Mouse (Mus musculus) monocyte, adult 59 days (primary cell): Measurements from ENCODE around the gene Sf3b2. TPM values are rescaled to one million over a fixed set of nuclear protein-coding genes. Genes with fewer than 3 reads are reported as not detected.

ENCODE experiments used
- total RNA-seq, 2 experiments: library from RNA; stranded (reverse); gene quantifications; one replicate each; pipeline ENCODE4 v1.2.4; 2023

Gene Sf3b2
- 100 to 1,000 TPM; 156 to 186 TPM for total RNA-seq

DNA sequence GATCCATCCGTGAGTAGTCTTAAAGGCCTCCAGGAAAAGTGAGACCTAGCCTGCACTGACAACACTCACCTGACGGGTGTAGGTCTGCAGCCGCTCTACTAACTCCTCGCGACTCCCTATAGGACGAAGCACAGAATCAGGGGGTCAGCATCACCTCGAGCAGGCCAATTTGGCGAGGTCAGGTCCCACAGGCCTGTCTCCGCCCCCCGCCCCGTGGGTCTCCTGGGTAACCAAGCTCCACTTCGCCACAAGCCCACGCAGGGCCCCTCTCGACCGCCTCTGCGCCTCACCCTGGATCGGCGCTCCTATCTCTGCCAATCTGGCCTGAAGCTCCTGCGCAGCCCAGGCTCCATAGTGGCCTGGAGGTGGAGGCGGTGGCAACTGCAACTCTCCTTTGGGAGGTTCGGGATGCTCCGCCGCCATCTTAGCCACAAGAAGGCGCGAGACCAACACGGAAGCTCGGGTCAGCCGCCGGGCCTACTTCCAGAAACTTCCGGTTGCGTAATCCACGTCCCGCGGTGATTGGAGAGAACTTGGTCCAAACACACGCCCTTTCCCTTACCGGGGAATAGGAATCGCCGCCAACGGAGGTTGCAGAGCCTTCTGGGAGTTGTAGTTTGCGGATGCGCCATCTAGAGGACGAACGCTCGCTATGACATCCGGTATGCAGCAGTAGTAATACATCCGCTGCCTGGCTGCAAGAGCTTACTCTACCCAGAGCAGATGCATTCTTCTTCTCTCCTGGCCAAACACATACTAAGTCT, at the start of gene Sf3b2:
Gene Sf3b2 (minus strand): TSS at position 484 of the 764 bp plus-strand sequence.

GRCm38 (mm10) chr19:5335441-5335840, 40.2 kb upstream of the Sf3b2 start, which contains the start of gene Catsper1:
Gene Catsper1 (plus strand): TSS chr19:5335741.

GRCm38 (mm10) chr19:5297903-5298800, 2.9 kb upstream of the Sf3b2 start, which contains the start of gene Gal3st3:
Gene Gal3st3 (plus strand): TSS chr19:5298331.

DNA sequence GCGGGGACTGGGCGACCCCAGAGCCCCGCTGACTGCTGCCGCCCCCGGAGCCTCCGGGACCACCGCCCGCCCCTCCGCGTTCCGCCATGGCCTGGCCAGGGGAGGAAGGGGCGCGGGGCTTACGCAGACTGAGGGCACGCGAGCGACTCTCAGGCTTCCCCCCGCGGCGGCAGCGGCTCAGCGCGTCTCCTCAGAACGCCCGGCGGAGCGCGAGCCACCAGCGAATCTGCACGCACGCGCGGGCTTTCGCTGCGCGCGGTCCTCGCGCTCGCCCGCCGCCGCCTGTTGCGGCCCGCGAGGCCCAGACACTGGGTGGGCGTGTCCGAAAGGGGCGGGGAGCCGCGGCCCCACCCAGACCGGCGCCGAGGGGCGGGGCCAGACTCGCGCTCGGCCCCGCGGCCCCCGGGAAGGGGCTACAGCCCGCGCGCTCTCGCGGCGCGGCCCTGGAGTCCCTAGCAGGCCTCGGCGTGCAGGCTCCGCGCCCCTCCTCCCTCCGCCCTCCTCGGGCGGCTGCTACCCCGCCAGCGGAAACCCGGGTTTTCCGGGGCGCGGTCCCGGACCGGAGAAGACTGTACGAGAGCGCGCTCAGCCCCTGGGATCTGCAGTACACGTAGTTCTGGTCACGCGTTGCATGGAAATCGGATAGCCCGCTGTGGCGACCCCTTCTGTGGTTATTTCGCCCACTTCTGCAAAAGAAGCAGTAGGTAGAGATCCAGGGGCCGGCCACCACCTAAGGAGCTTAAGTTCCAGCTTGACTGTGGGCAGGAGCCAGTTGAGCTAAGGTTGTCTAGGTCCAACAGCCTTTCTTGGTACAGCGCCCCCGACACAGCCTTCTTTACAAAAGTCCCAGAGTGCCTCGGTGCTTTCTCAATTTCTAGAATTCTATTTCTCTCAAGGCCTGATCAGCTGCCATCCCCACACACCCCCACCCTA, 22.2 kb downstream of the Sf3b2 start, which contains the start of gene Pacs1:
Gene Pacs1 (minus strand): TSS at position 319 of the 933 bp plus-strand sequence.

Other genes with a start within 250 kb of the Sf3b2 start
- 1 to 10 TPM; 2.5 to 2.6 TPM for gene Rin1, start 245.0 kb downstream of the Sf3b2 start, total RNA-seq
- gene Cd248, start 227.4 kb downstream of the Sf3b2 start, total RNA-seq: under 1 TPM in 1 of 2 experiments, not detected in 1; 0.46 TPM
- 1 to 10 TPM in 1 of 2 experiments, under 1 TPM in 1; 0.89 to 3.0 TPM for gene Tmem151a, start 209.9 kb downstream of the Sf3b2 start, total RNA-seq
- 10 to 100 TPM; 24.5 to 29.6 TPM for gene Yif1a, start 206.9 kb downstream of the Sf3b2 start, total RNA-seq
- under 1 TPM; 0.60 to 0.79 TPM for gene Cnih2, start 196.9 kb downstream of the Sf3b2 start, total RNA-seq
- gene Rab1b, start 188.4 kb downstream of the Sf3b2 start, total RNA-seq: 100 to 1,000 TPM; 138 to 140 TPM
- 10 to 100 TPM; 18.8 to 23.2 TPM for gene Klc2, start 176.9 kb downstream of the Sf3b2 start, total RNA-seq
- 10 to 100 TPM; 53.1 to 60.2 TPM for gene Pacs1, start 22.3 kb downstream of the Sf3b2 start, total RNA-seq
- gene Gal3st3, start 2.9 kb upstream of the Sf3b2 start, total RNA-seq: not detected
- gene Catsper1, start 40.3 kb upstream of the Sf3b2 start, total RNA-seq: not detected
- gene Cst6, start 54.1 kb upstream of the Sf3b2 start, total RNA-seq: not detected
- gene Eif1ad, start 71.3 kb upstream of the Sf3b2 start, total RNA-seq: 10 to 100 TPM; 17.1 to 24.3 TPM
- 10 to 100 TPM; 59.5 to 66.0 TPM for gene Banf1, start 71.7 kb upstream of the Sf3b2 start, total RNA-seq
- 100 to 1,000 TPM; 129 to 130 TPM for gene Sart1, start 93.2 kb upstream of the Sf3b2 start, total RNA-seq
- not detected for gene Tsga10ip, start 107.1 kb upstream of the Sf3b2 start, total RNA-seq
- gene Drap1, start 129.5 kb upstream of the Sf3b2 start, total RNA-seq: 100 to 1,000 TPM; 165 to 176 TPM
- 10 to 100 TPM; 46.9 to 52.7 TPM for gene AI837181, start 129.7 kb upstream of the Sf3b2 start, total RNA-seq
- 1 to 10 TPM; 2.0 to 3.2 TPM for gene Fosl1, start 152.1 kb upstream of the Sf3b2 start, total RNA-seq
- gene Ccdc85b, start 162.4 kb upstream of the Sf3b2 start, total RNA-seq: 1 to 10 TPM; 3.7 to 4.6 TPM
- 10 to 100 TPM; 80.6 to 81.0 TPM for gene Fibp, start 165.2 kb upstream of the Sf3b2 start, total RNA-seq
- under 1 TPM; 0.46 to 0.73 TPM for gene Ctsw, start 173.1 kb upstream of the Sf3b2 start, total RNA-seq
- 1 to 10 TPM; 5.1 to 6.7 TPM for gene Efemp2, start 178.5 kb upstream of the Sf3b2 start, total RNA-seq
- gene Mus81, start 192.9 kb upstream of the Sf3b2 start, total RNA-seq: 10 to 100 TPM; 16.7 to 17.4 TPM
- 1,000 to 10,000 TPM; 1,345 to 1,440 TPM for gene Cfl1, start 195.0 kb upstream of the Sf3b2 start, total RNA-seq
- gene 1700020D05Rik, start 208.3 kb upstream of the Sf3b2 start, total RNA-seq: 1 to 10 TPM; 1.3 to 1.4 TPM
- gene Snx32, start 215.1 kb upstream of the Sf3b2 start, total RNA-seq: 1 to 10 TPM; 2.0 to 4.9 TPM